Mouse (Mus musculus) CH12.LX (cell line): ENCODE measurements around the gene Akp3.

ENCODE experiments used
- CHD1 ChIP-seq: IDR thresholded peaks from 2 replicates; pipeline ENCODE4 v1.6.1; 2012; ENCODE audit warnings: low read depth, low read length, improper control_type of control experiment, inconsistent platforms
- CHD2 ChIP-seq: IDR thresholded peaks from 2 replicates; pipeline ENCODE4 v1.6.1; 2011; ENCODE audit warnings: low read length, improper control_type of control experiment
- CTCF ChIP-seq, 2 experiments: IDR thresholded peaks in 1 of 2; conservative IDR thresholded peaks in 1 of 2; 2 replicates each; pipeline ENCODE4 v1.5.1; 2011 to 2012; ENCODE audit warnings: low read depth in 2 of 2, low read length in 2 of 2, improper control_type of control experiment in 1 of 2, inconsistent platforms in 1 of 2, mild to moderate bottlenecking in 1 of 2, moderate library complexity in 1 of 2
- ETS1 ChIP-seq: conservative IDR thresholded peaks from 2 replicates; pipeline ENCODE4 v1.6.1; 2012; ENCODE audit warnings: low read depth, mild to moderate bottlenecking, inconsistent platforms, low read length, improper control_type of control experiment, moderate library complexity
- POLR2A ChIP-seq: IDR thresholded peaks from 2 replicates; pipeline ENCODE4 v1.6.1; 2011; ENCODE audit warnings: low read depth, mild to moderate bottlenecking, improper control_type of control experiment, low read length
- RAD21 ChIP-seq: IDR thresholded peaks from 2 replicates; pipeline ENCODE4 v1.6.1; 2011; ENCODE audit warnings: low read depth, mild to moderate bottlenecking, low read length, improper control_type of control experiment, moderate library complexity
- TCF12 ChIP-seq: IDR thresholded peaks from 2 replicates; pipeline ENCODE4 v1.6.1; 2014; ENCODE audit warnings: low read depth, mild to moderate bottlenecking, inconsistent platforms, low read length, improper control_type of control experiment
- USF1 ChIP-seq: IDR thresholded peaks from 2 replicates; pipeline ENCODE4 v1.6.1; 2014; ENCODE audit warnings: low read depth, mild to moderate bottlenecking, inconsistent platforms, low read length, improper control_type of control experiment

- no peak for TF ChIP-seq POLR2A
- no peak for TF ChIP-seq CTCF (conservative IDR thresholded peaks at IDR 0.05 in 1 of 2, IDR thresholded peaks at IDR 0.05 in 1 of 2; ENCODE audit: low read depth in 2 of 2, low read length in 2 of 2)
- TF ChIP-seq USF1: no peak
- no peak for TF ChIP-seq TCF12
- no peak for TF ChIP-seq CHD2
- no peak for TF ChIP-seq RAD21
- TF ChIP-seq ETS1: no peak
- no peak for TF ChIP-seq CHD1
Measured at GRCm38 (mm10) chr1:87164796-87165184, 40.0 kb downstream of the Akp3 start.
